Mouse (Mus musculus): ENCODE measurements around the gene Slc17a3. TPM values are rescaled to one million over a fixed set of nuclear protein-coding genes. Genes with fewer than 3 reads are reported as not detected.

The Slc17a3 gene
- polyA plus RNA-seq, 1 experiment from 2014 or later = 6.5 TPM

DNA sequence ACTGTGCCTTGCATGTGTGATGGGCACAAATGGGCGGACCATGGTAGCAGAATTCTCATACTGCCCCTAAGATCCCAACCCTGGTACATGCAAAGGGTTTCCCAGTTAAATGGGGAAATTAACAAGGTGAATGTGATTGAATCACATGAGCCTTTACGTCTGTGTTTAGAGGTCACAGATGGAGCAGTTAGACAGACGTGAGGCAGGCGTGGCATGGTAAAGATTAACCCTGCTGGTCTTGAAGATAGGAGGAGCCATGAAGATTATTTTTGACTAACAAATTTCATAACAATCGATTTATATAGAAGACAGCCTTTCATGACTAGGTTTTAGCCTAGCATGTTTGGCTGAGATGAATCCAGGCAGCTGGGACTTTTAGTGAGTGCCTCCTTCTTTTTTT is 33.9 kb downstream of the Slc17a3 start:
- Histone ChIP-seq H3K36me3 (replicated peaks) (no peaks in the 10 kb centered on the region), H3K9ac (no peak overlapping the region), H3K4me1 (replicated peaks) (peaks cover 2% of the 10 kb centered on the region; the same call in 1 of the 2 replicates), H3K27me3 (no peaks in the 10 kb centered on the region), H3K4me2 (no peak overlapping the region), H3K27ac (replicated peaks) (no peak overlapping the region), H3K4me3 (replicated peaks) (no peak overlapping the region), H3K9me3 (replicated peaks) (no peaks in the 10 kb centered on the region)
- ATAC-seq (ENCODE audit: insufficient read depth) = no peak
- 33% methylated on average over 5 of the region's 5 CpGs for WGBS (ENCODE audit: insufficient replicate concordance)

DNA sequence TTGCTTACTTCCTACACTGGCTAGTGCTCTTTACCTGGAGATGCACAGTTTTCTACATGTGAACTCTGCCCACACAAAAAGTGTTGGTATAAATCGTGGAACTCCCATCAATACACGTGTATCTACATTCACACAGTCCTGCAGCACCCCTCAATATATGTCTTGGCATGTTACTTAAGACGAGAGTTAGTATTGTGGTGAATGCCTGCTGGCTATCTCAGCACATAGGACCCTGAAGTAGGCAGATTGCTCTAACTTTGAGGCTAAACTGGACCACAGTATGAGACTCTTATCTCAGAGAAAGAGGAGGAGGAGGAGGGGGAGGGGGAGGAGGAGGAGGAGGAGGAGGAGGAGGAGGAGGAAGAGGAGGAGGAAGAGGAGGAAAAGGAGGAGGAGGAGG is 39.9 kb downstream of the Slc17a3 start:
- Histone ChIP-seq H3K4me3 (replicated peaks) (no peak overlapping the region), H3K9me3 (replicated peaks) (no peaks in the 10 kb centered on the region), H3K27ac (replicated peaks) (no peak overlapping the region), H3K9ac (no peak overlapping the region), H3K36me3 (replicated peaks) (no peaks in the 10 kb centered on the region), H3K27me3 (no peaks in the 10 kb centered on the region), H3K4me1 (replicated peaks) (no peaks in the 10 kb centered on the region), H3K4me2 (no peak overlapping the region)
- no peak for ATAC-seq (ENCODE audit: insufficient read depth)
- WGBS (ENCODE audit: insufficient replicate concordance) = 28% methylated on average over 3 of the region's 3 CpGs

DNA sequence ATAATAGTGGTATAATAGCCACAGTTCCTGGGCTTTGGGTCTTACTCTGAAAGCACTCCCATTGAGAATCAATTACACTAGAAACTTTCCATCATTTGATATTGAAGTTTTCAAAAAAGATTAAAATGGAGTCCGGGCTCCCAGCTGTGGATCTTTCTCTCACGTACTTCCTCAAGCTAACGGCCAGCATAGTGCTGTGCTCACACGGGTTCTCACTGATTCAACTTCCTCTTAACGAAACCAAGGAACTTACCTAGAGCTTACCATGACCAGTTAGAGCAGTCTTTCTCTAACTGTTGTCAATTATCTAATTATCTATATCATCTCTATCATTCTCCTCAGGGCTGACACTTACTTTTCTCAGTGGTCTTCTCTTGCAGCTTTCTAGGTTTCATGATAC is 40.4 kb downstream of the Slc17a3 start:
- Histone ChIP-seq H3K4me2 (no peak overlapping the region), H3K4me1 (replicated peaks) (no peaks in the 10 kb centered on the region), H3K36me3 (replicated peaks) (no peaks in the 10 kb centered on the region), H3K4me3 (replicated peaks) (no peak overlapping the region), H3K27me3 (no peaks in the 10 kb centered on the region), H3K9me3 (replicated peaks) (no peaks in the 10 kb centered on the region), H3K27ac (replicated peaks) (no peak overlapping the region), H3K9ac (no peak overlapping the region)
- WGBS (ENCODE audit: insufficient replicate concordance) = 16% methylated on average over 5 of the region's 5 CpGs
- ATAC-seq (ENCODE audit: insufficient read depth) = no peak

DNA sequence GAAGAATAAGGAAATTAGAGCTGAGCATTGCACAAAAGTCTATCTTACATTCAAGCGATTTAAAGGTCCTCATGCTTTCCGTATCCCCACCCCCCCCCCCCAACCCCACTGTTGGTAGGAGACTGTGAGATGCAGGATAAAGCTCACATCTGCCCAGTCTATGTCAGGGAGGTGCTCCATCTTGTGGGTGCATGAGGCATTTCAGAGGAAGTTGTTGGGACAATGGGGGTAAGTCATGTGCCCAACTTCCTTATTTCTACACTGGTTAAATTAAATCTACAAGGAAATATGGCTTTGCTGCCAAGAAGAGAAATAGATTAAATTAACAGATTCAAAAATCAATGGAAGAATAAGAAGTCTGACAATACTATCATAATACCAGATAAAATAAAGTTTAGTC is 46.3 kb downstream of the Slc17a3 start:
- Histone ChIP-seq H3K4me2 (no peak overlapping the region), H3K27me3 (no peaks in the 10 kb centered on the region), H3K9ac (no peak overlapping the region), H3K4me1 (replicated peaks) (0 out of 2 replicates have a peak, but pooled peaks cover 7% of the 10 kb centered on the region), H3K4me3 (replicated peaks) (no peak overlapping the region), H3K36me3 (replicated peaks) (no peaks in the 10 kb centered on the region), H3K9me3 (replicated peaks) (no peaks in the 10 kb centered on the region), H3K27ac (replicated peaks) (no peak overlapping the region)
- WGBS (ENCODE audit: insufficient replicate concordance) = 3% methylated on average over 2 of the region's 2 CpGs
- ATAC-seq (ENCODE audit: insufficient read depth) = no peak

DNA sequence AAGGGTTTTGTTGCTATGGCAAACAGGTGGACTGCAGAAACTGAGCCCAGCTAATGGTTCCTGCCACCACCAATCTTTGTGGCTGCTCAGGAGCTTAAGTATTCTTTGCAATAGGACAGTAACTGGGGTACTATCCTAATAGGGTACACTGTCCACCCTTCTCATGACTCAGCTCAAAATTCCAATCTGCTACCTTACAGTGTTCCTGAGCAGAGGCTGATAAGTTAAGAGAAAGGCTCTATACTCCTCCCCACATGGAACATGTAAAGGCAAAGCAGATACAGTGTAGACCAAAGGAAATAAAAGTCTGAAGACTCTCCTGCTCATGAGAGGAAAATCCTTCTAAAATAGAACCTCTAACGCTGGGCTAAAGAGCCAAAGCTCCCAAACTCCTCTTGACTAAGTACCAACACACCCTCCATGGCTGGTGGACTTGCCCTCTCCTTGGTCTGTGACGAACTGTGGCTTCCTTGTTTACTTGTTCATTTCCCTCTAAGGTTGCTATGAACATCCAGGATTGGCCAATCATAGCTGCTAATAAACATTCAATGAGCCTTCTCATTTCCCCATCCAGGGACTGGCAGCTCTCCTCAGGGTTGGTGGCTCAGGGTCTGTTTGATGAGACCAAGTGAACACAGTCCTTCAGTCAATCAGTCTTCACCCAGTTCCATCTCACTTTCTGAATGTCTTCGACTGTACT is 47.9 kb downstream of the Slc17a3 start:
- Histone ChIP-seq H3K4me3 (replicated peaks) (no peak overlapping the region), H3K27me3 (no peaks in the 10 kb centered on the region), H3K9me3 (replicated peaks) (no peaks in the 10 kb centered on the region), H3K9ac (no peak overlapping the region), H3K4me1 (replicated peaks) (0 out of 2 replicates have a peak, but pooled peaks cover 7% of the 10 kb centered on the region), H3K27ac (replicated peaks) (no peak overlapping the region), H3K4me2 (no peak overlapping the region), H3K36me3 (replicated peaks) (no peaks in the 10 kb centered on the region)
- whole genome bisulfite sequencing (ENCODE audit: insufficient replicate concordance) = 60% methylated on average over 3 of the region's 3 CpGs
- peak; percentile 62; the same call in 1 of the 2 replicates for ATAC-seq (ENCODE audit: insufficient read depth)

DNA sequence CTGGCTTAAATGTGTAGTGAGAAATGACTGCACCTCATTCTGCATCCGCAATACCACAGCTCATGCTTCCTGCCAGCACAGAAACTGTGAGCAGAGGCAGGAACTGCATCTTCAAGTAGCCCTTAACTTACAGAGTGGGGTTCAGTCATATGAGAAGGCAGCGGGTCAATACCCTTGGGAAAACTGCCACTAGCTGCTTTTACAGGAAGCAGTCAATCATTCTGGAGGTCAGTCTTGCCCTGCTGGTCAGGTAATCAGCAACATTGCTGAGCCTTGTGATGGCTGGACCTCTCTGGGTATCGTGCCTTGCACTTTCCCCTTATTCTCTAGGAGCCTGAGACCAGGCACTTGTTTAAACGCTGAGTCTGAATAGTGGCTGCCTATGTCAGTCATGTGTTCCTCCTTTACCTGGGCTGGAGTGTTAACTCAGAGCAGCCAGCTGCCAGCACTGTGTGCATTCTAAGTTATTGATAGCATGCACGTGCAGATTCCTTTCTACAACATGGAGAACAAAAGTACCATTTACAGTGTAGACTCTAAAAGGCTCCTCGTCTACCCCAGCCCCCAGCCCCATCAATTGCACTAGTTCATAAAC is 49.9 kb downstream of the Slc17a3 start:
- Histone ChIP-seq H3K9ac (no peak overlapping the region), H3K9me3 (replicated peaks) (no peaks in the 10 kb centered on the region), H3K4me1 (replicated peaks) (0 out of 2 replicates have a peak, but pooled peaks cover 11% of the 10 kb centered on the region), H3K27me3 (no peaks in the 10 kb centered on the region), H3K27ac (replicated peaks) (no peak overlapping the region), H3K4me2 (no peak overlapping the region), H3K4me3 (replicated peaks) (no peak overlapping the region), H3K36me3 (replicated peaks) (no peaks in the 10 kb centered on the region)
- ATAC-seq (ENCODE audit: insufficient read depth) = no peak
- WGBS (ENCODE audit: insufficient replicate concordance) = 58% methylated on average over 6 of the region's 6 CpGs

DNA sequence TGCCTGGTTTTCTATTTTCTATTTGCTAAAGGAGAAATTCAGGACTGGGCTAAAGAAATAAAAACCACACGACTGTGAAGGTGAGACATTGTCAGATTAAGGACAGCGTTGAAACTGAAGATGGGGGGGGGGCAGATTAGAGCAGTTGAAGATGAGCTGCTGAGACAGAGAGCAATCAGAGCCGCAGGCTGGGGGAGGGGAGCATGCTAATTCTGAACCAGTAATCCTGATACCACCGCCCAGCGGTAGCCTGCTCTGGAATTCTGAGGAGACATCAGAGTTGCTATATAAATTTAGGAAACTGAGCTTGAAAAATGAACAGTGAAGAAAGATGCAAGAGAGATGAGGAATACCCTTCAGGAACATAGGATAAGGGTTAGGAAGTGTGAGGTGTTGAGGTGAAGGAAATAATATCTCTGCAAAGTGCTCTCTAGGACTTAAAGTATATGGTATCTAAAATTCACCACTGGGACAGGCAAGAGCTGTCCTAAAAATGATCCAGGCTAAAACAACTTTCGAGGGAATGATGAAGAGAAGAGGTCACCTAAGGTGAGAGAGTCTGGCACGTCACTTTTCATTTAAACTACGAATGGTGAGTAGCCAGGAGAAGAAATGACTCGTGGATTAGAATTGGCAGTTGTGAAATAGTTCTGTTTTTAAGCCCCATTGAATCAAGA is 53.5 kb downstream of the Slc17a3 start:
- Histone ChIP-seq H3K9ac (no peak overlapping the region), H3K4me2 (no peak overlapping the region), H3K4me3 (replicated peaks) (no peak overlapping the region), H3K36me3 (replicated peaks) (no peaks in the 10 kb centered on the region), H3K9me3 (replicated peaks) (no peaks in the 10 kb centered on the region), H3K27ac (replicated peaks) (no peak overlapping the region), H3K4me1 (replicated peaks) (0 out of 2 replicates have a peak, but pooled peaks cover 3% of the 10 kb centered on the region), H3K27me3 (no peaks in the 10 kb centered on the region)
- no peak for ATAC-seq (ENCODE audit: insufficient read depth)
- WGBS (ENCODE audit: insufficient replicate concordance) = 37% methylated on average over 9 of the region's 9 CpGs

DNA sequence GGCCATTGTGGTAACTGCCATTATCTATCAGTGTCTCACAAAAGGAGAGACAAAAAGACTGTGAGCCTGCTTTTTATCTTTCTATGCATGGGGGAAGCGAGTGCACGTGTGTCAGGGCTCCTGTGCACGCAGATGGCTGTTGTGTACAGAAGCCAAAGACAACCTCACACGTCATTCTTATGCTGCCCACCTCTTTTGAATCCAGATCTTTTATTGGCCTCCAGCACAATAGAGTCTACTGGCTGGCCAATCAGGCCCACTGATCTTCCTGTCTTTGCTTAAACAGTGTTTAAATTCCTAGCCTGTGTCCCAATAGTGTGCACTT is 54.0 kb downstream of the Slc17a3 start:
- ATAC-seq (ENCODE audit: insufficient read depth) = no peak
- Histone ChIP-seq H3K4me2 (no peak overlapping the region), H3K4me3 (replicated peaks) (no peak overlapping the region)

DNA sequence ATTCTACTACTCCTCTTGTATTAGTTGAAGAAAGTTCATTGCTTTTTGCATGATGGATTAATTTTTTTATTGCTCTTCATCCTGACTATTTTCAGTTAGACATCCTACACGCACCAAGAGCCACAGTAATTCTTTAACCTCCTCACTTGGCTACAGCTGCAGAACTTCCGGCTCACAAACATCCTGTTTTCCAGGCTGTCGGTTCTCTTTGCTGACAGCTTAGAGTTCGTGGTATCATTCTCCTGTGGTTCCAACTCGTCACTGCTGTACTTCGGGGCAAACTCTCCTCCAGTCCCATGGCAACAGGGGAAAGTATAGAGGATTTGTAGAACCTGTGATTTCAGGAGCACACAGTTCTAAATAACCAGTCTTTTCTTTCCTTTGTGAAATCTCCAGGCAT is 59.0 kb downstream of the Slc17a3 start:
- no peak overlapping the region for H3K27ac ChIP-seq (replicated peaks)
- H3K4me2 ChIP-seq = no peak overlapping the region
- no peak overlapping the region for H3K9ac ChIP-seq
- no peaks in the 10 kb centered on the region for H3K9me3 ChIP-seq (replicated peaks)
- no peaks in the 10 kb centered on the region for H3K4me1 ChIP-seq (replicated peaks)
- WGBS (ENCODE audit: insufficient replicate concordance) = 15% methylated on average over 6 of the region's 6 CpGs
- H3K36me3 ChIP-seq (replicated peaks) = no peaks in the 10 kb centered on the region
- H3K4me3 ChIP-seq (replicated peaks) = no peak overlapping the region
- ATAC-seq (ENCODE audit: insufficient read depth) = no peak
- no peaks in the 10 kb centered on the region for H3K27me3 ChIP-seq

More for the DNA sequence above, 54.0 kb downstream of the Slc17a3 start:
- H3K9ac ChIP-seq = no peak overlapping the region
- no peaks in the 10 kb centered on the region for H3K36me3 ChIP-seq (replicated peaks)
- no peaks in the 10 kb centered on the region for H3K9me3 ChIP-seq (replicated peaks)
- 19% methylated on average over 4 of the region's 4 CpGs for WGBS (ENCODE audit: insufficient replicate concordance)
- H3K4me1 ChIP-seq (replicated peaks) = 0 out of 2 replicates have a peak, but pooled peaks cover 3% of the 10 kb centered on the region
- H3K27me3 ChIP-seq = no peaks in the 10 kb centered on the region
- H3K27ac ChIP-seq (replicated peaks) = no peak overlapping the region

DNA sequence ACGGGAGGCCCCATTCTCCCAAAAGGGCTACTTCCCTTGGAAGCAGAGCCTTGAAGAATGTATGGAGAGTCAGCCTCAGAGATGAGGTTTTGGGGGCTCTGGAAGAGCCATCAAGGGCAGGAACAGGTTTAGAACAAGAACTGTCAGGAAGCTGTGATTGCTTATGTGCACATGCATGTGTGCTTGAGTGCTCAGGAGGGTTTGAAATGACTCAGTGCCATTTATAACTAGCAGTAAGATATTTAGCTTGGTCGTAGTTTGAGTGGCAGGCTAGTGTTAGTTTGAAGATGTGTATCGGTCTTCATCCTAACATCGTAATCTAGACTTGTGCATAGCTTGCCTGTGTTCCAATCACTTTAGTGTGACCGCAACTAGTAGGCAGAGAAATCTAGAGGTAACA is 67.7 kb downstream of the Slc17a3 start:
- Histone ChIP-seq H3K4me1 (replicated peaks) (no peaks in the 10 kb centered on the region), H3K9me3 (replicated peaks) (no peaks in the 10 kb centered on the region), H3K9ac (no peak overlapping the region), H3K27me3 (no peaks in the 10 kb centered on the region), H3K27ac (replicated peaks) (no peak overlapping the region), H3K4me2 (no peak overlapping the region), H3K36me3 (replicated peaks) (no peaks in the 10 kb centered on the region), H3K4me3 (replicated peaks) (no peak overlapping the region)
- 75% methylated on average over 5 of the region's 5 CpGs for WGBS (ENCODE audit: insufficient replicate concordance)
- no peak for ATAC-seq (ENCODE audit: insufficient read depth)

DNA sequence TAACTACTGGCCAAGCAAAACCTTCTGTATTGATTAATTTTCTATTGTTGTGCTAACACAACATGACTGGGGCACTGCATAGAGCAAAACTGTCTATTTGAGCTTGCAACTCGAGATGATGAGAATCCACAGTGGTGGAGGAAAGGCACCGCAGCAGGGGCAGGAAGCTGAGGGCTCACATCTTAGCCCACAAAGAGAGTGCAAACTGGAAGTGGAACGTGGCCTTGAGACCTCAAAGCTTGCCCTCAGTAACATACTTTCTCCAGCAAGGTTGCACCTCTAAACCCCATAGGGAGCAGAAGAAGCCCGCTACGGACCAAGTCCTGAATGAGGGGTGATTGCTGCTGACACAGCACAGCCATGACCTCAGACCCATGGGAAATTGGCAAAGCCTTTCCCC is 70.9 kb downstream of the Slc17a3 start:
- Histone ChIP-seq H3K9me3 (replicated peaks) (no peaks in the 10 kb centered on the region), H3K4me1 (replicated peaks) (peaks cover 10% of the 10 kb centered on the region; the same call in 1 of the 2 replicates), H3K27me3 (no peaks in the 10 kb centered on the region), H3K36me3 (replicated peaks) (no peaks in the 10 kb centered on the region), H3K4me2 (no peak overlapping the region), H3K4me3 (replicated peaks) (no peak overlapping the region), H3K9ac (no peak overlapping the region), H3K27ac (replicated peaks) (no peak overlapping the region)
- no peak for ATAC-seq (ENCODE audit: insufficient read depth)
- 19% methylated on average over 5 of the region's 5 CpGs for WGBS (ENCODE audit: insufficient replicate concordance)

Measured in liver, embryonic 15.5 days (tissue).